Mouse (Mus musculus): ENCODE data around the gene Lin37.

Gene Lin37

DNA sequence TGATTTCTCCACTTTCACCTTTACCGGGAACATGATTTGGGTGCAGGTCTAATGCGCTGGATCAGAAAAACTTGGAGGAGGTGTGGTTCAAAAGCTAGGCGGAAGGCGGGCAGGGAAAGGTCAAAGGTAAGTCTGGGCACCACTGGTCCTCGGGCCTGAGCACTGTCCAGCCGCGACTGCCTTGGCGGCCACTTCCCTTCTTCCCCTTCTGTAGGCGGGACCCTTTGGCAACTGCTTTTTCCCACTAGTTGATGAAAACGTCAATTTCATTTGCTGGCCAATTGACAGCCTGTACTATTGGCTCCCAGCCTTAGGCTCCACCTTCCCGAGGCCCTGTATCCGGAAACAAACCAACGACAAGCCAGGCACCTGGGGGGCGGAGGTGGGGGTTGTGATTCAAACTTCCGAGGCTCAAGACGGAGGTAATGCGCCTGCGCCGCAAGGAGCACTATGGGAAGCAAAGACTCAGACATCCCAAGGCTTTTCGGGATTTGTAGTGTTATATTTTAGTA, at the start of gene Lin37:
Lin37 (minus strand) TSS at position 396 of the 512 bp plus-strand sequence.
- DNase-seq (ENCODE audit: low spot score in 2 of 2): peak; percentile 76 to 93

DNA sequence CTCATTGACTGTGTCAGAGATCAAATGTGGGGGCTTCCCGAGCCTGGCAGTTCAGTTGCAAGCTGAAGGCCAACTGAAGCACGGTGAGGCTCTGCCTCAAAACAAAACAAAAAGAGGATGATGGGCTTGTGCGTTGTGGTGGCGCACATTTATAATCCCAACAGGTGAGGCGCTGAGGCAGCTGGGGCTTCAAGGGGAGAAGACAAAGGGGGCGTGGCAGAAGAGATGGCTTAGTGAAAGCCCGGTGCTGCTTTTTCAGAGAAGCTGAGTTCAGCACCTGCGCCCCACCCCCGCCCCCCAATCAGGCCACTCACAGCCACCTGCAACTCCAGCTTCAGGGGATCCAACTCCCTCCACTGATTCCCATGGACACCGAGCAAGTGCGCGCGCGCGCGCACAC, 48.8 kb upstream of the Lin37 start:
- DNase-seq (ENCODE audit: low spot score in 2 of 2): no peak

DNA sequence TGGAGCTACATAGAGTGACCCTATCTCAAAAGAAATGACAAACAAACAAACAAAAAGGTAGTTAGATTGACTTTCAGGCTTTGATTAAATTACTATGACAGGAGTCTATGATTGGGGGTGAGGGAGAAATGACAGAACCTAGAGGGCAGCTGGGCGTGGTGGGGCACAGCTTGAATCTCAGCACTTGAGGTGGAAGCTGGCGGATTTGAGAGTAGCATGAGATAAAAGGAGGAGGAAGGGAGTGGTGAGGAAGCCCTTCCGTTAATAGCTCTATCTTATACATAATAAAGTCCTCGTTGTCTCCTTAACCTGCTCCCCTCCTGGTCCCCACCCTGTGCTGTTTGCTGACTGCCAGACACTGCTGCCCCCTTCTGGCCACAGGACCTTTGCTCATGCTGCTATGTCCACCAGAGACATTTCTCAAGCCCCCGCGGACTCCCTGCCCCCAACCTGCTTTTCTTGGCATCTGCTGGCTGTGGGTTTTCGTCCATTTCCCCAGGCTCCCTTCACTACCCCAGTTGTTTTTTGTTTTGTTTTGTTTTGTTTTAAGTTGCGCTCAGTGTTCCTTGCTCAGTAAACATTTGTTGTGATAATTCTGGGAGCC, 48.2 kb upstream of the Lin37 start:
- peak; percentile 39 to 82 for DNase-seq (ENCODE audit: low spot score in 2 of 2)

DNA sequence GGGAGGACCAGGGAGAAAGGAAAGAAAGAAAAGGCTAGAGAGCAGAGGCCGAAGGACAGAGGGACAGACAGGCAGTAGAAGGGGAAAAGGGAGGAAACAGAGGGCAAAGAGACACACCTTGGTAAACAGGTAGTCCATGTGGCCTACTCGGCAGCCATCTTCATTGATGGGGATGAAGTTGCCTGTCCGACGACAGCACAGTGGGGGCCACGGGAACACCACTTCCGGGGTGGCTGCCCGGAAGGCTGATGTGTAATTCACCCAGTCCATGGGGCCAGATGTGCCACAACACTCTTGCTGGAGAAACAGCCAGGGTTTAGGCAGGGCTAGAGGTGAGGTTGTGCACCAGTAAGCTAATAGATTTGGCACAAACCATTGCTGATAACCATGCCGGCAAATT, 45.3 kb upstream of the Lin37 start:
- DNase-seq (ENCODE audit: low spot score in 2 of 2): no peak

DNA sequence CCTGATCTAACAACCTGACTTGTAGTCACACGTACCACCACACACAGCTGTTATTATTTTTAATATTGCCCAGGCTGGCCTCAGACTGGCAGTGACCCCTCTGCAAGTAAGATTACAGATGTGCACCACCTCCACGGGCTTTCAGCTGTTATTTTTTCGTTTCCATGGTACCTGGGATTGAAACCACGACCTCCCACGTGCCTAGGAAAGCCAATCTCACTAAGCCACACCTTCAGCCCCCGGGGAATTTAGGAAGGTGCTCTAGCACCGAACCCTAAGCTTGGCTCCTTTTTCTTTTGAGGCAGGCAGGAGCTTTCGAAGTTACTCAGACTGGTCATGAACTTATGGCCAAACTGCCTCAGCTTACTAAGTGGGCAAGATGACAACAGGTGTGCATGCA, 44.8 kb upstream of the Lin37 start:
- no peak for DNase-seq (ENCODE audit: low spot score in 2 of 2)

DNA sequence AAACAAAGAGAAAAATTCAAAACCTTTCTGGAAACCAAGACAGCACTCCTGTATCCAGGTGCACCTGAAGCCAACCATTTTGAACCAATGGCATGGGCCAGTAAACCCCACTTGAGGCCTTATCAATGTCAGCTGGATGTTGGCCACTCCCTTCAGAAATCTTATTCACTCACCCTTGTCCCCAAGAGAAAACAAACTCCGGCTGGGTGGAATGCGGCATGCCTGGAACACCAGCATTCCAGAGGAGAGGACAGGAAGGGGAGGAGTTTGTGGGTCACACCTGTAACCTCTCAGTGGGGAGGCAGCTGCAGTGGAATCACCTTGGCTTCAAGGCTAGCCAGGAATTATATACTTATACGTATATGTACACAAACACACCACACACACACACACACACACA, 42.9 kb upstream of the Lin37 start:
- DNase-seq (ENCODE audit: low spot score in 2 of 2): no peak

DNA sequence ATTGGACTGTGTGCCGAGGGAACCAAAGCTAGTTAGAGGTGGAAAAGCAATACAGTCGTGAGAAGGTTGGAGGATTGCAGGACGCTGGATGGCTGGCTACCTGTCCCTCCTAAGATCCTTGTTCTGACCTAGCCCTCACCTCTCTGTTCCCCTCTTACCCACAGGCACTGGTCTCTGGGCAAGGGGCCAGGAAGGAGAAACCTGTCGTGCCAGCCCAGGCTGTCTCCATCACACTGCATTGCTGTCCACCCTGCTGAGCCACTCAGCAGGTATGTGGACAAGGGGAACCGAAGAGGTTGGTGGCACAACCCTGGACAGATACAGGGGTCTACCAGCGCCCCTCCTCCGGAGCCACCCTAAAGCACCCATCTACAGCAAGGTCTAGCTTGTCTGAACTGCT, 41.0 kb upstream of the Lin37 start:
- no peak for DNase-seq (ENCODE audit: low spot score in 2 of 2)

DNA sequence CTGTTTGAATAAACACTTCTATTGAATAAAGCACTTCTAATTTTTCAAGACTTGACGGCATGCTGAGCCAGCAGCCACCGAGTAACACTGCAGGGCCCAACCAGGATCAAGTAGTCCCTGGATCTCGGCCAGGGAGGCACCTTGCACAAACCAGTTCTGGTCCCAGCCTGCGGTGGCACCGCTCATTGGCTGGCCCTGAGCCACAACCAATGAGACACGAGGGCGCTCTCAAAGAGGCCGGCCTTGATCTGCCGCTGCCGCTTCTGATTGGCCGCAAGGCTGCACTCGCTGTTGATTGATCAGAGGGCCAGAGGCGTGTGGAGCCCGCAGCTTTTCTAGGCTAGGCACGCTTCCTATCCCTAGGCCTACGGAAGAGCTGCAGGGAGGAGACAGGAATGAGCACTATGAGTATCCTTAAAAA, 40.3 kb upstream of the Lin37 start:
- peak; percentile 53 to 86 for DNase-seq (ENCODE audit: low spot score in 2 of 2)

DNA sequence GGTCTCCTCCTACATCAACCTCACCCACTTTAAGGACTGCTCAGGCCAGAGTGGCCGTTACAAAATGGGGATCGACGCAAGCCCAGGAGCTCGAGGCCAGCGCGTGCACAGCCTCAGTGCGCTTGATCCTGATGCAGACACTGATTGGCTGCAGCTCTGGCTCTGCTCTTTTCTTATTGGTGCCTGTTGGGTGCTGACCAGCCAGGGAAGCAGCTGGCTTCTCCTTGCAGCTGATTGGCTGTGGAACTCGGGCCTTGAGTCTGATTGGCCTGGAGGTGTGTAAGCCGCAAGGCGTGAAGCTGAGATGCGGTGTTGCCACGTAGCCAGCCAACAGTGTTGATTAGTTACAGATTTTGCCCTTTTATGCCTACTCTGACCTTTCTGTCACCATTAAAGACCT, 39.1 kb upstream of the Lin37 start, which contains the start of gene Zbtb32:
Zbtb32 (minus strand) TSS at position 124 of the 400 bp plus-strand sequence.
- DNase-seq (ENCODE audit: low spot score in 2 of 2): no peak

DNA sequence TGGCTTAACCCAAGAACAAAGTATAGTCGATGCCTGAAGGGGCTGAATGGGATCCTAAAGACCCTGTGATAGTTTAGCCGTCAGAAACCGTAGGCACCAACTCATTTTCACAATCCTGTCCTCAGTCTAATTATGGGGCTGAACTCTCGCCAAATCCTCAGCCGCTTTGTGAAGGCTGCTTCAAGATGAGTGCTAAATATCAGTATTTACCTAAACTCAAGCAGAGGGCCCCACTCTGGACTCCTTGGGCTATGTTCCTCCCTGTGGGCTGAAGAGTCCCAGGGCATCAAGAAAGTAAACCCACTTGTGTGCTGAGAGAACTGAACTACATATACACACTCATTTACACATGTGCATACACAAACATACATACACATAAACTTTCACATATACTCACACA, 37.2 kb upstream of the Lin37 start:
- DNase-seq (ENCODE audit: low spot score in 2 of 2): no peak

DNA sequence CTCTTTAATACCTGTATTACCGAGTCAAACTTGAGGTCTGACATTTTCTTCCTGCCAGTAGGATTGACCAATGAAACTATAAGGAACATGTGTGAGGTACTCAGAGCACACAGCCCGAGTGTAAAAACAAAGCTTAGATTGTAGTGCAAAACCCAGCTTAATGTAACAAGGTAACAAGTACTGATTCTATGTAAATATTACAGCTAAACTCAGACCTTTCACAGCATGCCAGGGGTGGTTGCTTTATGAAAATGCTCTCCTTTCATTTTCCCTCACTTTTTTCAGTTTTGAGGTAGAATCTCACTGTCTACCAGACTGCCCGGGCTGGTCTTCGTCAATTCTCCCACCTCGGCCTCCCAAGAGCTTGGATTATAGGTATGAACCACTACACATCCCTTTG, 36.5 kb upstream of the Lin37 start:
- no peak for DNase-seq (ENCODE audit: low spot score in 2 of 2)

DNA sequence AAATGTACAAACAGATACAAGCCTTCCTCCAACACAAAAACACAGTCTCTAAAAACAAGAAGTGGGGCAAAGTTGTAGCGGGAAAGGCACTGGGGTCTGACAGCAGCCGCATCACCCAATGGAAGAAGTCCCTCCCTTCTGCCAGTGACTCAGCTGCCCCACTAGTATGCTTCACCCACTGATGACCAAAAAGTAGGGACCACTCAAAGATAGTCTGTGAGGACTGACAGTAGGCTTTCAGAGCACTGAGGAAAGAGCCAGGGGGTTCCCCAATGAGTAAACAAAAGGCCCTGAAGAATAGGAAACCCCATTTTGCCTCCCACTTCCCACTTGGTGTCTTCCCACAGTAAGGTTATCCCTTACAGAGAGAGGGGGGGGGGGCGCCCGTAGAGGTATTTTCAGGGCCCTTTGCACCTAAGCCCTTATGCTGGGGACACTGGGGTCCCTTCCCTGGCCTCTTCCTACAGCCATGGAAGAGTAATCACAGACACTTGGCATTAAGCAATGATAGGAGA, 34.9 kb upstream of the Lin37 start:
- DNase-seq (ENCODE audit: low spot score in 2 of 2): no peak

DNA sequence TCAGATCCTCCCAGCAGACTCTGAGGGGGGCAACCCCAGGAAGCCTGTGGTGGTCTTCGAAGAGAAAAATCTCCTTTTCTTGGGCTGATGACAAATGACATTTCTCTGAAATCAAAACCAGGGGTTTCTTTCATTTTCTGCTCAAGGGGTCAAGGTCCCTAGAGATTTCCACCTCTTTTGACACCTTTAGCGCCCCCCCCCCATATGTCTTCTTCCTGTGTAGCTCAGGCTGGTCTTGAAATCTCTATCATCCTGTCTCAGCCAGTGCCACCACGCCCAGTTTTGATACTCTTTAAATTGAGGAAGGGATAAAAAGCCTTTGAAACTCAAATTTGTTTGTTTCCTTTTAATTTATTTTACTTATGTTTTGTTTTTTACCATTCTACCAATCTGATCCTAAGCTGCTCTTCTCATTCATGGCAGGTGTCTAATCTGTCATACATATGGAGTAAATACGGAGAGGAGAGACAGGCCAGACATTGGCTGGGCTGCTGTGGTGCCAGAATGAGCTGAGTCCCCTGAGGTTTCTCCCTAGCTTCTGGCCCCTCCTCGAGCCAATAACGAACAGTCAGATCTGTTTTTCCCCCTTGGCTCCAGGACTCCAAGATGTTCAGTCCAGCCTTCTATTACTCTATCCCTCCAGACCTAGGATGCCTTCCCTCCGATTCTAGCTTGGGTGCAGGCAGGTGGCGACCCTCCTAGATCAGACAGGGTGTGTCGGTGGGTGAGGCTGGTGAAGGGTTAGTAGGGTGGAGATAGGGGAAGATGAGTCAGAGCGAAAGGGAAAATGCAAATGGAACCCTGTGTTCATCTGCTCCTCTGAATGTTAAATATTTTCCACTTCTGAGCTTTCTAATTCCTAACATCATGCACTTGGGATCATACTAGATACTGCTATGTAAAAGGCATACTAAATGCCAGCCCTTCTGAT, 34.2 kb upstream of the Lin37 start:
- no peak for DNase-seq (ENCODE audit: low spot score in 2 of 2)

DNA sequence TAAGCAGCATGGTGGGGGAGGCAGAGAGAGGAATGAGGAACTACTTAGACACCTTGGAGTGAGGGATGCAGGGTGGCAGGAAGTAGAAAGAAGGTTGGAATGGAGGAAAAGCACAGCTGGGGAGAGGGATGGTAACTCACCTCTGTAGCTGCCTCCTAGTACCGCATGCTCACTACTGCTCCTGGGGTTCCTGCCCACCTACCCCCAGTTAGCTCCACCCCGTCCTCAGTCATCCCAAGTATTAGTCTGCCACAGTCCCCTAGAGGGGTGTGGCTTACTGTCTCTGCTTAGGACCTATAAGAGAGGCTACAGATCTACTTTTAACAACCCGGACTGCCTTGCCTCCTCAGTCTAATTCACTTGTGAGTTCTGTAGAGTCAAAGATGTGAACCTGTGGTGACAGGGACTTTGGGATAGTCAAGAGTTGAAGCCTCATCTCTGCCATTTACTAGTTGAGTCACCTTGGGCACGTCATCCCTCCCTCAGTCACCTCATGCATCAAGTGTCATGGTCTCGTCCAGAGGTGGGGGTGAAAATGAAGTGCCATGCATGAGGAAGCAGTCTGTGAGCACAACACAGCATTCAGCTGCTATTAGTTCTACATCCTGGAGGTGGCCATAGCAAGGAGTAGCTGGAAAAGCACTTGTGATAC, 33.3 kb upstream of the Lin37 start:
- DNase-seq (ENCODE audit: low spot score in 2 of 2): no peak

DNA sequence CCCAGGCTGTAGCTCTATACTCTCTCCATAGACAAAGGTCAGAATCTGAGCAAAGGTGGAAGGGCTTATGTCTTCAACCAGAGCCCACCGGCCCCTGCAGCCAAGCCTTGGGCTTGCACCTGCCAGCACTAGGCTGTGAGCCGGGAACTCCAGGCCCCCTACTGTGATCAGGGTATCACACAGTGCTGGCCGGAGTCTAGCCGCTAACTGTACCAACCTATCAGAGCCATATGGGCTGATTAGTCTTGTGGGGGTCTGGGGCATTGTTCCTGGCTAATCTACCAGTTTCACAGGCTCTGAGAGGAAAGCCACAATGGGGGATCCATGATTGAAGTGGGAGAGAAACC, 31.9 kb upstream of the Lin37 start:
- no peak for DNase-seq (ENCODE audit: low spot score in 2 of 2)

DNA sequence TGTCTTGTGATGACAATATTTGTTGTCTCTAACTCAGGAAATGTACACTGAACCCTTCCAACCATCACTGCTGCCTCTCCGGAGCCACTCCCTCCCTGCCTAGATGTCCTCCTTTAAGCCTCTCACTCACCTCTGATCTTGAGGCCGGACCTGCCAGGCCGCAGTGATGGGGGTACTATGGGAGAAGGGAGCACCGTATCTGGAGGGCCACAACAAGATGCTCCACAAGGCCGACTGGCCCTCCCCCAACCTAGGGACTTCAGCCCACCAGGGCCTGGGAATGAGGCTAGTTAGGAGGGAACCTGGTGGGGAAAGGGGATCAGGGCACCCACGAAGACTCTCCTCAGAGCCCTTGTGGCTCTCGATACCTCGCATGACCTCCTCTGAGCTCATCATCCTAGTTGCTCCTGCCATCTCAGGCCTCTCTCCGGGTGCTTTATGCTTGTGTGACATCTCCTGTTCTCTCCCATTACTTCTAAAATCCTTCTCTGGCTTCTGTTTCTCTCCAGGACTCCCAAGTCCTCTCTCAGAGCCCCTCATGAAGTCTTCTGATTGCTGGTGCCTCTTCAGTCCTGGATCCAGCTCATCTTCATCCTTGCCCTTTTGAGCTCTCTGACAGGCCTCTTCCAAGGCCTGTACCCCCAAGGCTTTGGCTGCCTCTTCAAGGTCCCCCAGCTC, 31.4 kb upstream of the Lin37 start:
- no peak for DNase-seq (ENCODE audit: low spot score in 2 of 2)

DNA sequence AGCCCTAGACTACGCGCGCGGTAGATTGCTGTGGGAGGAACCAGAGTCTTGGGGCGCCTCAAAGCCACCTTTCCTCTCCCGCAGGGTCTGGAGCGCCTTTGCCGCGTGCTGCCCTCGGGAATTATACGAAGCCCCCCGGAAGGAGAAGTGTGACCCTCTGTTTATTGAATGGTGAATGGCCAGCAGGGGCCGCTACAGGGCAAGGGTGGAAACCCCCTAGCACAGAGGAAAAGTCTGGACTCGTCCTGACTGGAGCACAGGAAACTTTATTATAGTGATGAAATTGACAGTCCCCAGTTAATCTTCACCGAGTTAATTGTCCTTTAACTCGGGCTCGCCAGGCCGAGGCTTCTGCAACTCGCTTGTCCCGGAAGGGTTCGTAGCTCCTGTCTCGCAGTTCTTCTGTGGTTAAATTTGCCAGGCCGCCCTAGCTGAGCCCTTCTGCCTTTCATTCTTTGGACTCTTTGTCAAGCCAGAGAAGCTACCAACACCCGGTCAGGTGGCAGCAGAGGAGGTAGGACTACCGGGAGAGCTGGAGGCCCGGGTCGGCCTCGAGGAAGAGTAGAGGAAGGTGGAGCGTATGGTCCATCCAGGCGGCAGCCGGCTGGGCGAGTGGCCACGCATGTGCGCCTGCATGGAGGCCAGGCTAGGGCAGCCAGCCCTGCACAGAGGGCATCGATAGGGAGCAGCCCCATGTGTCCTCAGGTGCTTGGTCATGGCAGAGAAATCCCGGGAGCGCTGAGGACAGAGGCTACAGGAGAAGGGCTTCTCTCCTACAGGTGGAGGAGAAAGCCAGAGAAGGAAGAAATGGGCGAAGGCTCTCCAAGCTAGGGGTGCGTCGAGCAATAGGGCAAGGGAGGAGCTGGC, 30.0 kb upstream of the Lin37 start:
- DNase-seq (ENCODE audit: low spot score in 2 of 2): peak; percentile 86 to 91

DNA sequence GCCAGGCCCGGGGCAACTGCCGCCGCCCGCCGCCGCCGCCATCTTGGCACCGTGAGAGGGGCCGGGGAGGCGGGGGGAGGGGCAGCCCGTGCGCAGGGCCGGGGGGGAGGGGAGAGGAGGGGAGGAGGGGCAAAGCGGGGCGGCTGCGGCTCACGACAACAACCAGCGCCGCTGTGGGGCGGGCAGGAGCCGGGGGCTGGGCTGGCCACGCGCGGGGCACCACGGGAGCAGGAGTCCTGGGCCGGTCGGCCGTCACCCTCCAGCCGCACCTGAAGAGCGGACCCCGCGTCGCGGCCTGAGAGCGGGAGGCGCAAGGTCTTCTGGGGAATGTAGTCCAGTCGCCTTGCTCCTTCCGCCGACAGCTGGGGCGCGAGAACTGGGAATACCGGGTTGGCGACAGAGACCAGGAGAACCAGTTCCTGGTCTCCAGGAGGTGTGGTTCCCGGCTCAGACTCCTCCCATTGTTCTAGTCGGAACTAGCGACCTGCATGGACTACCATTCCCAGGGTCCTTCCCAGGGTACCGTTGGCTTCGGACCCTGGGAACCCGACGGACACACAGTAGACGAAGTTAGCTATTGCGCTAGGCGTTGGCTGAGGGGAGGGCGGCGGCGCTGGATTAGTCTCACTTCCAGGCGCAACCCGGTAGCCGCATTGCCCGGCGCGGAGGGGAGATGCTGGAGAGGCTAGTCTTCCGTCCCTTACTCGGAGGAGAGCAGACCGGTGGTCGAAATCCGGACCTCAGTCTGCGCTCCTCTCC, 29.2 kb upstream of the Lin37 start, which contains the start of gene Kmt2b:
Kmt2b (minus strand) TSS at position 51 of the 759 bp plus-strand sequence.
- DNase-seq (ENCODE audit: low spot score in 2 of 2): peak; percentile 89 to 95

DNA sequence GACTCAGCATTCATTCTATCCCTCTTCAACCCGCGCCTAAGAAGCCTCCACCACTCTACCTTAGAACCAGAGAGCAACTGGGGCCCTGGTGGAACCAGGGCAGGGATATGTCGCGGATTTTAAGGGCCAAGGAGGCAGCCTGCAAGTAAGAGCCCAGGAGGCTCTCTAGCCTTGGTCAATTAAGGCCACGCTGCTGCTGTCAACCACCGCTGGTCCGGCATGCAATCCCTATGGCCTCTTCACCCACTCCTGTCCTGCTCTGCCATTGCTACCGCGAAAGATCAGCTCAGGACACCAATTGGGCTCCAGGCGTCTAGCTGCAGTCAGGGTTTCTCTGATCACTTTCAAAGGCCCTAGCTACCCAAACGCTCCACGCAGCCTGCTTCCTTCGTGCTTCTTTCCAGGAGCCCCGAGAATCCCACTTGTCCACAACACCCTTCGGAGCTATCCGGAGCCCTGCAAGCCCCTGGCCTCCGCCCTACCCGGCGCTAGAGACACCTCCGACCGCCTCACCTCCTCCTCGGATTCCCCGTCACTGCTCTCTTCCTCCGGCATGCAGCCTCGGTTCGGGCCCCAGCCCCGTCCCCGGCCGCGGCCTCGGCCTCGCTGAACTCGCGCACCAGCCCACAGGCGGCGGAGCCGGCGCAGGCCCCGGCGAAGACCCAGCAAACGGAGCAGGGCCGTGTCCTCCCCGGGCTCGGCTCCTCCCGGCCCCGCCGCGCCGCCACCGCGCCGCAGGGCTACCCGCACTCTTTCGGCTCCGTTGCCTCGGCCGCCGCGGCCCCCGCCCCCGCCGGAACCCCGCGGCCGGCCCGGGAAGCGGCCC, 28.4 kb upstream of the Lin37 start:
- DNase-seq (ENCODE audit: low spot score in 2 of 2): peak; percentile 71 to 83
